Mouse (Mus musculus) midbrain, postnatal 0 days (tissue): ENCODE data around the gene Pnrc1. TPM values are rescaled to one million over a fixed set of nuclear protein-coding genes. Genes with fewer than 3 reads are reported as not detected.

Experiments used
- ATAC-seq: fragments of 200-750 bp; cut with Nextera tagmentation; 2 replicates; pipeline ENCODE4 v1.8.0; 2017; ENCODE audit warnings: moderate number of reproducible peaks, mild to moderate bottlenecking, moderate TSS enrichment, moderate library complexity; ENCODE audit not compliant: low FRiP score
- DNase-seq: peaks from one replicate; pipeline ENCODE4 v3.0.0-alpha.2; 2015; ENCODE audit warnings: low spot score
- H3K27ac ChIP-seq: fragments of 300-500 bp; sonication (generic); 2 replicates; pipeline ENCODE4 v1.5.1; 2014; ENCODE audit warnings: low read depth, mild to moderate bottlenecking, low read length, mixed read lengths
- H3K27me3 ChIP-seq: fragments of 300-500 bp; sonication (generic); 2 replicates; pipeline ENCODE4 v1.6.1; 2014; ENCODE audit warnings: low read length, control low read depth, mixed read lengths; ENCODE audit not compliant: insufficient read depth
- H3K36me3 ChIP-seq: fragments of 300-500 bp; sonication (generic); 2 replicates; pipeline ENCODE4 v1.6.1; 2014; ENCODE audit warnings: low read length, control low read depth, mixed read lengths; ENCODE audit not compliant: insufficient read depth
- H3K4me1 ChIP-seq: fragments of 300-500 bp; sonication (generic); 2 replicates; pipeline ENCODE4 v1.6.1; 2014; ENCODE audit warnings: mild to moderate bottlenecking, control low read depth, antibody characterized with exemption, low read length, mixed read lengths; ENCODE audit not compliant: insufficient read depth
- H3K4me2 ChIP-seq: fragments of 300-500 bp; sonication (generic); 2 replicates; pipeline ENCODE4 v1.6.1; 2014; ENCODE audit warnings: low read depth, mild to moderate bottlenecking, low read length, mixed read lengths; ENCODE audit not compliant: poor library complexity, severe bottlenecking
- H3K4me3 ChIP-seq: fragments of 300-500 bp; sonication (generic); 2 replicates; pipeline ENCODE4 v1.5.1; 2014; ENCODE audit warnings: low read depth, mild to moderate bottlenecking, low read length, moderate library complexity
- H3K9ac ChIP-seq: fragments of 300-500 bp; sonication (generic); replicated peaks from 2 replicates; pipeline ENCODE4 v1.6.1; 2014; ENCODE audit warnings: mild to moderate bottlenecking, low read length, moderate library complexity, mixed read lengths; ENCODE audit not compliant: poor library complexity, severe bottlenecking
- H3K9me3 ChIP-seq: fragments of 300-500 bp; sonication (generic); 2 replicates; pipeline ENCODE4 v1.6.1; 2016; ENCODE audit warnings: low read length, control low read depth
- CTCF ChIP-seq: IDR thresholded peaks from 2 replicates; pipeline ENCODE4 v1.5.1; 2016; ENCODE audit warnings: antibody characterized with exemption, mild to moderate bottlenecking
- WGBS: fragments of 180-500 bp; shearing (Covaris S2); extraction: QIAGEN DNeasy Blood & Tissue Kit; methylation state at CpG from one replicate; pipeline ENCODE4 v1.1.7; 2014; 5-methylcytosine and 5-hydroxymethylcytosine counted together
- polyA plus RNA-seq: library from polyadenylated mRNA; unstranded; fragments of >200 nt; fragmentation: Nextera tagmentation; extraction: Ambion mirVana; gene quantifications from 2 replicates; pipeline ENCODE4 v1.2.1, GENCODE M21; 2015
- total RNA-seq: library from RNA; depleted of rRNA; stranded (reverse); fragments of >200 nt; gene quantifications from 2 replicates; pipeline ENCODE4 v1.2.3, GENCODE M21; 2014

Gene Pnrc1
- total and polyA plus RNA-seq, 2 experiments from 2014 or later: 43.6 to 91.3 TPM

DNA sequence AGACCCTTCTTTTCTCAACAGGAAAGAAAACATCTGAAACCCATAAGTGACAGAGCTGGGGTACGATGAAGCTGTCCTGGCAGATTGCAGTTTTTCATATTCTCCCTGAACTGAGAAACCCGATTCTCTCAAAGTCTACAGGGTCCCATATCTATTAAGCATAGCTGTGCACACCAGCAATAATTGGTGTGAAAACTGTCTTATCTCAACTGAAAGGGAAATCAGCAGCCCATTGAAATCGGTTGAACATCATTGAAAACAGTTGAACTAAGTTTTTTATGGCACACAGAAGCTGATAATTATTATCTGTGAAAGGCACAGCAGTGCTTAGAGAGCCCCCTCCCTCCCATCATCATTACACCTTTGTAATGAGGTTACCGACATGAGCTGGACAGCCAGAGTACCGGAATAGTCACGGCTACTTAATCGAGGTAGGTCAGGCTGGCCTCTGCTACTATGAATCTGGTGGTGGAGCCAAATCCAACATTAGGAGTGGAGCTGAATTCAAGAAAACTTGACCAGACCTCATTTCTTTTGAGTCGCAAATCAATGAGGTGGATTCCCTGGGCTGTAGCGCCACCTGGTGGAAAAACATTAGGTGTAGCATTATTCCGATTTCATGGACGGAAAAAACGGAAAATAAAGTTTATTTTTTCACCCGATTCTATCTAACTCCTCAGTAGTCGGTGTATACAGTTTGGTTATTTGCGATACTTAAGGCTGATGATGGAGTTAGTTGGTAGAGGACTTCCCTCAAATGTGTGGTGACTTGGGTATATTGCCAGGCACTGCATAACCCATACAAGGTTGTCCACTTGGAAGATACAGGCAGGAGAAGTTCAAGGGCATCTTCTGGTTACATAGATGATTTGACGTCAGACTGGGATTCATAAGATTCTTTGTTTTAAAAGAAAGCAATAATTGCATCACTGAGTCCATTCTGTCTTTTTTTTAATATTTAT is 2.7 kb upstream of the Pnrc1 start:
- TF ChIP-seq CTCF: peak; percentile 93
- H3K9me3 ChIP-seq: no peaks in the 10 kb centered on the region
- no peaks in the 10 kb centered on the region; the same call in 1 of the 2 replicates for H3K27me3 ChIP-seq
- H3K9ac ChIP-seq: no peak overlapping the region
- H3K4me2 ChIP-seq: no peak overlapping the region
- no peak overlapping the region for H3K27ac ChIP-seq
- ATAC-seq: no peak
- 25% methylated on average over 16 of the region's 16 CpGs for WGBS
- DNase-seq: peak; percentile 85
- no peaks in the 10 kb centered on the region for H3K36me3 ChIP-seq
- no peak overlapping the region for H3K4me3 ChIP-seq
- no peaks in the 10 kb centered on the region for H3K4me1 ChIP-seq

DNA sequence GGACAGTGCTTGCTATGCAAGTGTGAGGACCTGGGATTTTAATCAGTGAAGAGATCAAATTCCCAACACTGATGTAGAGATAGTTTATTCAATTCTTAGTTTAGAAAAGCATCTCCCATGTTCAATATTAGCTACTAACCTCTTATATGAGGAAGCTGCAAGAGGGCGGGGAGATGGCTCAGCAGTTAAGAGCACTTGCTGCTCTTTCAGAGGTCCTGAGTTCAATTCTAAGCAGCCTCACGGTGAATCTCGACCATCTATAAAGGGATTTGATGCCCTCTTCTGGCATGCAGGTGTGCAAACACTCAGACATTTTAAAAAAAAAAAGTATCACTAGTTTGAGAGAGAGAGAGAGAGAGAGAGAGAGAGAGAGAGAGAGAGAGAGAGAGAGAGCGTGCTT is 915 bp upstream of the Pnrc1 start:
- H3K4me2 ChIP-seq: no peak overlapping the region
- H3K27ac ChIP-seq: 0 out of 2 replicates have a peak overlapping the region, but pooled peaks have one; percentile 26
- DNase-seq (no peak), ATAC-seq (no peak)
- H3K36me3 ChIP-seq: no peaks in the 10 kb centered on the region
- no peaks in the 10 kb centered on the region for H3K9me3 ChIP-seq
- peak; percentile 44 for TF ChIP-seq CTCF
- H3K4me1 ChIP-seq: no peaks in the 10 kb centered on the region
- no peak overlapping the region for H3K9ac ChIP-seq
- H3K4me3 ChIP-seq: no peak overlapping the region
- 69% methylated on average over 4 of the region's 4 CpGs for WGBS
- H3K27me3 ChIP-seq: no peaks in the 10 kb centered on the region; the same call in 1 of the 2 replicates

DNA sequence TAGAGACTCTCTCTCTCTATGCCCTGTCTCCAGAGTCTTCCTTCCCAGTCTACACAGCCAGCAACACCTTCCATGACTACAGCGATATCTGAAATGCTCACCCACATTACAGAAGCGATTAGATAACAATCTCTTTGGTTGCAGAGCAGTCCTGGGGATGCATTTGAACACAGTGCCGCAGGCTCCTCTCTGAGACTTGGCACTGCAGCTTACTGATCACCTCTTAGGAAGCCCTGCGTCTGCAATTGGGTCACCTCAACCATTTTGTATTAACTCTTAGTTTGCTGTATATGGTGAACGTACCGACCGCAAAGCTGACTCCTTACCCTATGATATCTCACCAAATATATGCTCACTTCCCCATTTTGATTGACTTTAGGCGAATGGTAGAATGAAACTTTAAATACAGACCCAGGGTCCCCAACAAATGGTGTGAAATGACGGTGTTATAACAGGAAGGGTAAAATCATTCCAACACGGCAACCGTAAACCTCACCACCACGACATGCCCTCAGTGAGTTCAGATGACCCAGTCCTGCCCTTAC is 785 bp downstream of the Pnrc1 start:
- H3K4me1 ChIP-seq: no peaks in the 10 kb centered on the region
- H3K4me2 ChIP-seq: no peak overlapping the region
- DNase-seq (no peak), ATAC-seq (no peak)
- H3K27ac ChIP-seq: no peak overlapping the region
- H3K36me3 ChIP-seq: no peaks in the 10 kb centered on the region
- H3K9me3 ChIP-seq: no peaks in the 10 kb centered on the region
- no peaks in the 10 kb centered on the region; the same call in 1 of the 2 replicates for H3K27me3 ChIP-seq
- no peak overlapping the region for H3K4me3 ChIP-seq
- no peak overlapping the region for H3K9ac ChIP-seq
- WGBS: 85% methylated on average over 12 of the region's 12 CpGs
- TF ChIP-seq CTCF: no peak

DNA sequence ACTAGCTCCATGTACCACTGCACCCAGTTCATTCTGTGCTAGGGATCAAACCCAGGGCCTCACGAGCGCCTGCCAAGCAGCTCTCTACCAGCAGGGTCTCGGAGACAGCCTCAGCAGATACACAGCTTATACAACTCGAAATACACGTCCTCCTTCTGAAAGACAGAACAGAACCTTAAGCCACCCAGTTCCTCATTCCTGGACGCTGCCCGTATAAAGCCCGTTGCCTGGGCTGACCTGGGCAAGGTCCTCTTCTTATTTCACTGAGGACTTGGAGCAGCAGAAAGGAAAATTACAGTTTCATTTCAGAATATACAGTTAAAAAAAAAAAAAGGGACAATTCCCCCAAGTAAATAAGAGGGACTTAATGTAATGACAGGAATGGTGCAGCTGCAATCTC is 4.5 kb downstream of the Pnrc1 start:
- DNase-seq: no peak
- Histone ChIP-seq H3K27ac (no peak overlapping the region), H3K36me3 (no peaks in the 10 kb centered on the region), H3K4me3 (no peak overlapping the region), H3K27me3 (no peaks in the 10 kb centered on the region), H3K9ac (no peak overlapping the region), H3K4me1 (no peaks in the 10 kb centered on the region), H3K4me2 (no peak overlapping the region), H3K9me3 (no peaks in the 10 kb centered on the region)
- no peak for ATAC-seq
- 82% methylated on average over 8 of the region's 8 CpGs for WGBS
- TF ChIP-seq CTCF: no peak

DNA sequence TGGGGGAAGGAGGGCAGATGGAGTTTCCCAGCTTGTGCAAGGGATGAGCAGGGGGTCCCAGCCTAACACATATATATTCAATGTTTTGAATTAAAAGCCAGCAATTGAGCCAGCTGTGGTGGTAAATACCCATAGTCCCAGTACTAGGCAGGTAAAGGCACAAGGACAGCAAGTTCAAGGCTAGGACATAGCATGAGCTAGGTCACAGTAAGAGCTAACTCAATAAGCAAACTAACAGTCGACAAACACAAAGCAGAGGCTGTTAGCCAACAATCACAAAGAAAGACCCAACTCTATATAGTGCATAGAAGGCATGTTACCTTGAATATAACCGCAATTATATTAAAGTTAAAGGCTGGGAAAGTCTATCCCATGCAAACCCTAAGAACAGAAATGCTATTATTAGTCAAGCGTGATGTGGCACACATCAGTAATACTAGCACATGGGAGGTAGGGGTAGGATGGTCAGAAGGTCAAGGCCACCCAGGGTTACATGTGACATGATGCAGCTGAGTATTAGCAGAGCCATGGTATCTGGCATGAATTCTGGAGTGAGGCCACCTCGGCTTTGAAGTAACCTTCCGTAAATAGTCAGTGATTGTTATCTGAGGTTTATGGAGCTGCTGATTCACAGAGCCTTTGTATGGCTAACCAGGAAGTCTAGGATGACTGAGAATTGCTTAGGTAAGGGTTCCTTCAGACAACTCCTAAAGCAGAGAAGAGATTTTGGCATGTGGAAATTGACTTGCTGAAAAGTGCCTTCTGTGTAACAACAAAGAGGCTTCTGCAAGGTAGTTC is 5.7 kb downstream of the Pnrc1 start:
- 83% methylated on average over 5 of the region's 5 CpGs for WGBS
- DNase-seq: no peak

More for the DNA sequence above, 5.7 kb downstream of the Pnrc1 start:
- Histone ChIP-seq H3K4me1 (no peaks in the 10 kb centered on the region), H3K4me3 (no peak overlapping the region), H3K27me3 (no peaks in the 10 kb centered on the region), H3K9me3 (no peaks in the 10 kb centered on the region), H3K4me2 (no peak overlapping the region), H3K27ac (no peak overlapping the region), H3K9ac (no peak overlapping the region), H3K36me3 (no peaks in the 10 kb centered on the region)
- no peak for ATAC-seq
- no peak for TF ChIP-seq CTCF
